Mouse (Mus musculus) midbrain, embryonic 15.5 days (tissue): ENCODE data around the gene C330007P06Rik. TPM values are rescaled to one million over a fixed set of nuclear protein-coding genes. Genes with fewer than 3 reads are reported as not detected.
A peak's percentile ranks its signal among the peaks of the same experiment; 100 is the strongest.

Experiments used
- ATAC-seq: fragments of 200-750 bp; cut with Nextera tagmentation; replicated peaks from 2 replicates; pipeline ENCODE4 v1.8.0; 2017; ENCODE audit warnings: moderate TSS enrichment
- H3K27ac ChIP-seq: fragments of 300-500 bp; sonication (generic); 2 replicates; pipeline ENCODE4 v1.5.1; 2015; ENCODE audit warnings: mild to moderate bottlenecking, inconsistent platforms
- H3K27me3 ChIP-seq: fragments of 300-500 bp; sonication (generic); replicated peaks from 2 replicates; pipeline ENCODE4 v1.6.1; 2015; ENCODE audit warnings: inconsistent platforms
- H3K36me3 ChIP-seq: fragments of 300-500 bp; sonication (generic); replicated peaks from 2 replicates; pipeline ENCODE4 v1.6.1; 2015; ENCODE audit warnings: inconsistent platforms
- H3K4me1 ChIP-seq: fragments of 300-500 bp; sonication (generic); 2 replicates; pipeline ENCODE4 v1.6.1; 2015; ENCODE audit warnings: inconsistent platforms
- H3K4me2 ChIP-seq: fragments of 300-500 bp; sonication (generic); 2 replicates; pipeline ENCODE4 v1.6.1; 2015; ENCODE audit warnings: inconsistent platforms, mild to moderate bottlenecking, moderate library complexity
- H3K4me3 ChIP-seq: fragments of 300-500 bp; sonication (generic); 2 replicates; pipeline ENCODE4 v1.5.1; 2015; ENCODE audit warnings: mild to moderate bottlenecking, inconsistent platforms
- H3K9ac ChIP-seq: fragments of 300-500 bp; sonication (generic); 2 replicates; pipeline ENCODE4 v1.6.1; 2015; ENCODE audit warnings: mild to moderate bottlenecking, inconsistent platforms
- H3K9me3 ChIP-seq: fragments of 300-500 bp; sonication (generic); 2 replicates; pipeline ENCODE4 v1.6.1; 2016; ENCODE audit warnings: inconsistent platforms
- WGBS: fragments of 180-500 bp; shearing (Covaris S2); methylation state at CpG from one replicate; pipeline ENCODE4 v1.1.7; 2015; ENCODE audit warnings: mixed read lengths; 5-methylcytosine and 5-hydroxymethylcytosine counted together
- polyA plus RNA-seq: library from polyadenylated mRNA; unstranded; fragments of >200 nt; fragmentation: Nextera tagmentation; extraction: Ambion mirVana; gene quantifications from 2 replicates; pipeline ENCODE4 v1.2.1, GENCODE M21; 2015

C330007P06Rik gene
- polyA plus RNA-seq, 1 experiment from 2014 or later = 18.5 TPM

GRCm38 (mm10) chrX:36830271-36830670 lies 43.6 kb downstream of the C330007P06Rik start:
- Histone ChIP-seq H3K9ac (no peak overlapping the region), H3K4me1 (peaks cover 3% of the 10 kb centered on the region; the same call in 1 of the 2 replicates), H3K9me3 (no peaks in the 10 kb centered on the region), H3K27me3 (no peaks in the 10 kb centered on the region), H3K4me3 (no peak overlapping the region), H3K4me2 (no peak overlapping the region), H3K36me3 (no peaks in the 10 kb centered on the region), H3K27ac (no peak overlapping the region)
- WGBS = 29% methylated on average over 5 of the region's 5 CpGs
- no peak for ATAC-seq

- Histone ChIP-seq H3K27ac (no peak overlapping the region), H3K4me1 (no peaks in the 10 kb centered on the region), H3K27me3 (no peaks in the 10 kb centered on the region), H3K4me2 (no peak overlapping the region), H3K4me3 (no peak overlapping the region), H3K9me3 (no peaks in the 10 kb centered on the region), H3K36me3 (no peaks in the 10 kb centered on the region), H3K9ac (no peak overlapping the region)
- no peak for ATAC-seq
- WGBS = 88% methylated on average over 4 of the region's 5 CpGs
These were observed 47.0 kb downstream of the C330007P06Rik start for GRCm38 (mm10) chrX:36826873-36827272.

GRCm38 (mm10) chrX:36825032-36825431 lies 48.9 kb downstream of the C330007P06Rik start:
- WGBS = 57% methylated on average over 2 of the region's 2 CpGs
- Histone ChIP-seq H3K36me3 (no peaks in the 10 kb centered on the region), H3K27me3 (no peaks in the 10 kb centered on the region), H3K9ac (no peak overlapping the region), H3K27ac (no peak overlapping the region), H3K4me2 (no peak overlapping the region), H3K4me1 (no peaks in the 10 kb centered on the region), H3K4me3 (no peak overlapping the region), H3K9me3 (no peaks in the 10 kb centered on the region)
- ATAC-seq = no peak

GRCm38 (mm10) chrX:36823932-36824711 lies 49.8 kb downstream of the C330007P06Rik start:
- Histone ChIP-seq H3K9me3 (no peaks in the 10 kb centered on the region), H3K36me3 (no peaks in the 10 kb centered on the region), H3K9ac (no peak overlapping the region), H3K4me2 (no peak overlapping the region), H3K4me1 (no peaks in the 10 kb centered on the region), H3K4me3 (no peak overlapping the region), H3K27me3 (no peaks in the 10 kb centered on the region), H3K27ac (no peak overlapping the region)
- 84% methylated on average over 10 of the region's 10 CpGs for WGBS
- no peak for ATAC-seq

GRCm38 (mm10) chrX:36820201-36820600 lies 53.7 kb downstream of the C330007P06Rik start:
- Histone ChIP-seq H3K27ac (no peak overlapping the region), H3K27me3 (no peaks in the 10 kb centered on the region), H3K36me3 (no peaks in the 10 kb centered on the region), H3K4me1 (0 out of 2 replicates have a peak, but pooled peaks cover 6% of the 10 kb centered on the region), H3K9ac (no peak overlapping the region), H3K9me3 (no peaks in the 10 kb centered on the region), H3K4me3 (no peak overlapping the region), H3K4me2 (no peak overlapping the region)
- 17% methylated on average over 4 of the region's 4 CpGs for WGBS
- ATAC-seq = no peak

- no peaks in the 10 kb centered on the region for H3K27me3 ChIP-seq
- WGBS = 73% methylated on average over 4 of the region's 4 CpGs
- H3K36me3 ChIP-seq = no peaks in the 10 kb centered on the region
These were observed 54.3 kb downstream of the C330007P06Rik start for GRCm38 (mm10) chrX:36819575-36819974.

GRCm38 (mm10) chrX:36816953-36817441 lies 56.9 kb downstream of the C330007P06Rik start:
- no peak overlapping the region for H3K9ac ChIP-seq
- H3K4me2 ChIP-seq = peak overlapping the region; percentile 40
- peak overlapping the region; percentile 76 for H3K27ac ChIP-seq
- H3K4me3 ChIP-seq = peak overlapping the region; percentile 12
- 23% methylated on average over 10 of the region's 10 CpGs for WGBS
- no peaks in the 10 kb centered on the region for H3K9me3 ChIP-seq
- H3K4me1 ChIP-seq = 0 out of 2 replicates have a peak, but pooled peaks cover 6% of the 10 kb centered on the region
- H3K36me3 ChIP-seq = no peaks in the 10 kb centered on the region
- ATAC-seq = peak; percentile 87
- no peaks in the 10 kb centered on the region for H3K27me3 ChIP-seq

More at GRCm38 (mm10) chrX:36819575-36819974, 54.3 kb downstream of the C330007P06Rik start:
- H3K4me2 ChIP-seq = no peak overlapping the region
- ATAC-seq = no peak
- no peak overlapping the region for H3K9ac ChIP-seq
- no peak overlapping the region for H3K27ac ChIP-seq
- 0 out of 2 replicates have a peak, but pooled peaks cover 6% of the 10 kb centered on the region for H3K4me1 ChIP-seq
- no peaks in the 10 kb centered on the region for H3K9me3 ChIP-seq
- no peak overlapping the region for H3K4me3 ChIP-seq

- H3K27ac ChIP-seq = peak overlapping the region; percentile 76
- 0 out of 2 replicates have a peak overlapping the region, but pooled peaks have one; percentile 2 for H3K4me3 ChIP-seq
- peak overlapping the region; percentile 40 for H3K4me2 ChIP-seq
These were observed 57.5 kb downstream of the C330007P06Rik start for GRCm38 (mm10) chrX:36816368-36816899.

GRCm38 (mm10) chrX:36815439-36815838 lies 58.5 kb downstream of the C330007P06Rik start:
- ATAC-seq = no peak
- no peaks in the 10 kb centered on the region for H3K9me3 ChIP-seq
- no peak overlapping the region for H3K4me2 ChIP-seq
- H3K4me3 ChIP-seq = no peak overlapping the region
- no peaks in the 10 kb centered on the region for H3K36me3 ChIP-seq
- no peaks in the 10 kb centered on the region for H3K27me3 ChIP-seq
- H3K4me1 ChIP-seq = 0 out of 2 replicates have a peak, but pooled peaks cover 6% of the 10 kb centered on the region
- 85% methylated on average over 4 of the region's 4 CpGs for WGBS
- H3K27ac ChIP-seq = no peak overlapping the region
- no peak overlapping the region for H3K9ac ChIP-seq

More at GRCm38 (mm10) chrX:36816368-36816899, 57.5 kb downstream of the C330007P06Rik start:
- H3K9ac ChIP-seq = no peak overlapping the region
- H3K9me3 ChIP-seq = no peaks in the 10 kb centered on the region
- no peaks in the 10 kb centered on the region for H3K36me3 ChIP-seq
- H3K4me1 ChIP-seq = 0 out of 2 replicates have a peak, but pooled peaks cover 6% of the 10 kb centered on the region
- no peaks in the 10 kb centered on the region for H3K27me3 ChIP-seq
- 25% methylated on average over 8 of the region's 8 CpGs for WGBS
- ATAC-seq = peak; percentile 38

- no peak overlapping the region for H3K9ac ChIP-seq
- H3K36me3 ChIP-seq = no peaks in the 10 kb centered on the region
- ATAC-seq = no peak
- H3K4me2 ChIP-seq = no peak overlapping the region
- H3K4me3 ChIP-seq = no peak overlapping the region
- 79% methylated on average over 4 of the region's 4 CpGs for WGBS
- H3K27me3 ChIP-seq = no peaks in the 10 kb centered on the region
- 0 out of 2 replicates have a peak, but pooled peaks cover 6% of the 10 kb centered on the region for H3K4me1 ChIP-seq
- H3K9me3 ChIP-seq = no peaks in the 10 kb centered on the region
- no peak overlapping the region for H3K27ac ChIP-seq
These were observed 58.9 kb downstream of the C330007P06Rik start for GRCm38 (mm10) chrX:36815022-36815421.

GRCm38 (mm10) chrX:36814161-36814836 lies 59.6 kb downstream of the C330007P06Rik start:
- Histone ChIP-seq H3K36me3 (no peaks in the 10 kb centered on the region), H3K4me2 (no peak overlapping the region), H3K4me1 (0 out of 2 replicates have a peak, but pooled peaks cover 6% of the 10 kb centered on the region), H3K27ac (no peak overlapping the region), H3K9me3 (no peaks in the 10 kb centered on the region), H3K27me3 (no peaks in the 10 kb centered on the region), H3K9ac (no peak overlapping the region), H3K4me3 (no peak overlapping the region)
- ATAC-seq = no peak
- 75% methylated on average over 8 of the region's 8 CpGs for WGBS

- no peaks in the 10 kb centered on the region for H3K27me3 ChIP-seq
- no peak overlapping the region for H3K4me2 ChIP-seq
- WGBS = 48% methylated on average over 5 of the region's 5 CpGs
- no peak overlapping the region for H3K4me3 ChIP-seq
- H3K4me1 ChIP-seq = peaks cover 9% of the 10 kb centered on the region
- no peak overlapping the region for H3K9ac ChIP-seq
- no peaks in the 10 kb centered on the region for H3K36me3 ChIP-seq
- H3K9me3 ChIP-seq = no peaks in the 10 kb centered on the region
- H3K27ac ChIP-seq = no peak overlapping the region
- no peak for ATAC-seq
These were observed 62.5 kb downstream of the C330007P06Rik start for GRCm38 (mm10) chrX:36811377-36811776.
